Mouse (Mus musculus): ENCODE data around the gene Hoxa11. TPM values are rescaled to one million over a fixed set of nuclear protein-coding genes. Genes with fewer than 3 reads are reported as not detected.

Hoxa11 gene
- total RNA-seq, 2 experiments from 2014 or later, result not detected

GRCm38 (mm10) chr6:52266666-52266985 is 21.0 kb upstream of the Hoxa11 start:
- intact Hi-C loops (cut with DNase I), result no loop called here

GRCm38 (mm10) chr6:52265913-52266665 is 20.5 kb upstream of the Hoxa11 start:
- no peak for DNase-seq (ENCODE audit: low spot score in 2 of 2)
- intact Hi-C loops (cut with DNase I), result no loop called here

More at GRCm38 (mm10) chr6:52266666-52266985, 21.0 kb upstream of the Hoxa11 start:
- no peak for DNase-seq (ENCODE audit: low spot score in 2 of 2)

GRCm38 (mm10) chr6:52265306-52265912 is 19.8 kb upstream of the Hoxa11 start:
- intact Hi-C loops (cut with DNase I), result no loop called here
- no peak for DNase-seq (ENCODE audit: low spot score in 2 of 2)

GRCm38 (mm10) chr6:52264106-52264790 is 18.6 kb upstream of the Hoxa11 start:
- no peak for DNase-seq (ENCODE audit: low spot score in 2 of 2)
- intact Hi-C loops (cut with DNase I), result loop anchor here (5.0 kb wide), 2 partner anchors 458 to 653 kb away; no protein-coding TSS in a partner anchor

- no peak for DNase-seq (ENCODE audit: low spot score in 2 of 2)
- intact Hi-C loops (cut with DNase I), result loop anchor here (5.0 kb wide), 2 partner anchors 459 to 654 kb away; no protein-coding TSS in a partner anchor
Observed at GRCm38 (mm10) chr6:52263321-52263585, 17.6 kb upstream of the Hoxa11 start.

- intact Hi-C loops (cut with DNase I), result loop anchor here (5.0 kb wide), 2 partner anchors 460 to 655 kb away; no protein-coding TSS in a partner anchor
- no peak for DNase-seq (ENCODE audit: low spot score in 2 of 2)
Observed at GRCm38 (mm10) chr6:52262463-52263320, 17.1 kb upstream of the Hoxa11 start.

GRCm38 (mm10) chr6:52261751-52262462 is 16.3 kb upstream of the Hoxa11 start:
- DNase-seq (ENCODE audit: low spot score in 2 of 2), result no peak
- intact Hi-C loops (cut with DNase I), result loop anchor here (5.0 kb wide), 2 partner anchors 460 to 655 kb away; no protein-coding TSS in a partner anchor

GRCm38 (mm10) chr6:52260654-52261575 is 15.3 kb upstream of the Hoxa11 start, which contains the start of gene Hoxa13:
Gene Hoxa13 (minus strand): TSS chr6:52260880.
- no peak for DNase-seq (ENCODE audit: low spot score in 2 of 2)
- intact Hi-C loops (cut with DNase I), result loop anchor here (5.0 kb wide), 2 partner anchors 461 to 656 kb away; no protein-coding TSS in a partner anchor

GRCm38 (mm10) chr6:52259811-52260261 is 14.2 kb upstream of the Hoxa11 start:
- DNase-seq (ENCODE audit: low spot score in 2 of 2), result no peak
- intact Hi-C loops (cut with DNase I), result loop anchor here (5.0 kb wide), 3 partner anchors 462 to 657 kb away; no protein-coding TSS in a partner anchor

- DNase-seq (ENCODE audit: low spot score in 2 of 2), result no peak
- intact Hi-C loops (cut with DNase I), result loop anchor here (5.0 kb wide), 1 partner anchor 578 kb away; no protein-coding TSS in a partner anchor
Observed at GRCm38 (mm10) chr6:52259081-52259790, 13.6 kb upstream of the Hoxa11 start.

GRCm38 (mm10) chr6:52256956-52257355 is 11.3 kb upstream of the Hoxa11 start:
- intact Hi-C loops (cut with DNase I), result loop anchor here (5.0 kb wide), 1 partner anchor 580 kb away; no protein-coding TSS in a partner anchor
- DNase-seq (ENCODE audit: low spot score in 2 of 2), result peak; percentile 63 to 78

- intact Hi-C loops (cut with DNase I), result no loop called here
- no peak for DNase-seq (ENCODE audit: low spot score in 2 of 2)
Observed at GRCm38 (mm10) chr6:52253511-52254500, 8.2 kb upstream of the Hoxa11 start.

GRCm38 (mm10) chr6:52252775-52253376 is 7.3 kb upstream of the Hoxa11 start:
- DNase-seq (ENCODE audit: low spot score in 2 of 2), result no peak

GRCm38 (mm10) chr6:52252016-52252774 is 6.6 kb upstream of the Hoxa11 start:
- intact Hi-C loops (cut with DNase I), result no loop called here
- no peak for DNase-seq (ENCODE audit: low spot score in 2 of 2)

More at GRCm38 (mm10) chr6:52252775-52253376, 7.3 kb upstream of the Hoxa11 start:
- intact Hi-C loops (cut with DNase I), result no loop called here

Data from left cerebral cortex, postnatal 14 days (tissue).